Mouse (Mus musculus) midbrain, postnatal 0 days (tissue): ENCODE data around the gene Rbbp6. TPM values are rescaled to one million over a fixed set of nuclear protein-coding genes. Genes with fewer than 3 reads are reported as not detected.

Experiments used
- ATAC-seq: fragments of 200-750 bp; cut with Nextera tagmentation; 2 replicates; pipeline ENCODE4 v1.8.0; 2017; ENCODE audit warnings: moderate number of reproducible peaks, mild to moderate bottlenecking, moderate TSS enrichment, moderate library complexity; ENCODE audit not compliant: low FRiP score
- DNase-seq: peaks from one replicate; pipeline ENCODE4 v3.0.0-alpha.2; 2015; ENCODE audit warnings: low spot score
- H3K27ac ChIP-seq: fragments of 300-500 bp; sonication (generic); 2 replicates; pipeline ENCODE4 v1.5.1; 2014; ENCODE audit warnings: low read depth, mild to moderate bottlenecking, low read length, mixed read lengths
- H3K27me3 ChIP-seq: fragments of 300-500 bp; sonication (generic); 2 replicates; pipeline ENCODE4 v1.6.1; 2014; ENCODE audit warnings: low read length, control low read depth, mixed read lengths; ENCODE audit not compliant: insufficient read depth
- H3K36me3 ChIP-seq: fragments of 300-500 bp; sonication (generic); 2 replicates; pipeline ENCODE4 v1.6.1; 2014; ENCODE audit warnings: low read length, control low read depth, mixed read lengths; ENCODE audit not compliant: insufficient read depth
- H3K4me1 ChIP-seq: fragments of 300-500 bp; sonication (generic); 2 replicates; pipeline ENCODE4 v1.6.1; 2014; ENCODE audit warnings: mild to moderate bottlenecking, control low read depth, antibody characterized with exemption, low read length, mixed read lengths; ENCODE audit not compliant: insufficient read depth
- H3K4me2 ChIP-seq: fragments of 300-500 bp; sonication (generic); 2 replicates; pipeline ENCODE4 v1.6.1; 2014; ENCODE audit warnings: low read depth, mild to moderate bottlenecking, low read length, mixed read lengths; ENCODE audit not compliant: poor library complexity, severe bottlenecking
- H3K4me3 ChIP-seq: fragments of 300-500 bp; sonication (generic); 2 replicates; pipeline ENCODE4 v1.5.1; 2014; ENCODE audit warnings: low read depth, mild to moderate bottlenecking, low read length, moderate library complexity
- H3K9ac ChIP-seq: fragments of 300-500 bp; sonication (generic); replicated peaks from 2 replicates; pipeline ENCODE4 v1.6.1; 2014; ENCODE audit warnings: mild to moderate bottlenecking, low read length, moderate library complexity, mixed read lengths; ENCODE audit not compliant: poor library complexity, severe bottlenecking
- H3K9me3 ChIP-seq: fragments of 300-500 bp; sonication (generic); 2 replicates; pipeline ENCODE4 v1.6.1; 2016; ENCODE audit warnings: low read length, control low read depth
- CTCF ChIP-seq: IDR thresholded peaks from 2 replicates; pipeline ENCODE4 v1.5.1; 2016; ENCODE audit warnings: antibody characterized with exemption, mild to moderate bottlenecking
- WGBS: fragments of 180-500 bp; shearing (Covaris S2); extraction: QIAGEN DNeasy Blood & Tissue Kit; methylation state at CpG from one replicate; pipeline ENCODE4 v1.1.7; 2014; 5-methylcytosine and 5-hydroxymethylcytosine counted together
- polyA plus RNA-seq: library from polyadenylated mRNA; unstranded; fragments of >200 nt; fragmentation: Nextera tagmentation; extraction: Ambion mirVana; gene quantifications from 2 replicates; pipeline ENCODE4 v1.2.1, GENCODE M21; 2015
- total RNA-seq: library from RNA; depleted of rRNA; stranded (reverse); fragments of >200 nt; gene quantifications from 2 replicates; pipeline ENCODE4 v1.2.3, GENCODE M21; 2014

The Rbbp6 gene
- total and polyA plus RNA-seq, 2 experiments from 2014 or later: 22.9 to 33.7 TPM

- Histone ChIP-seq H3K36me3 (no peaks in the 10 kb centered on the region), H3K4me1 (no peaks in the 10 kb centered on the region), H3K27me3 (no peaks in the 10 kb centered on the region), H3K4me3 (no peak overlapping the region), H3K4me2 (no peak overlapping the region), H3K27ac (no peak overlapping the region), H3K9me3 (no peaks in the 10 kb centered on the region), H3K9ac (no peak overlapping the region)
- WGBS: 87% methylated on average over 3 of the region's 3 CpGs
- DNase-seq (no peak), ATAC-seq (no peak)
- TF ChIP-seq CTCF: no peak
Measured at GRCm38 (mm10) chr7:122949268-122949667, 16.2 kb upstream of the Rbbp6 start.

- TF ChIP-seq CTCF: no peak
- Histone ChIP-seq H3K4me3 (no peak overlapping the region), H3K27me3 (no peaks in the 10 kb centered on the region), H3K36me3 (no peaks in the 10 kb centered on the region), H3K9me3 (no peaks in the 10 kb centered on the region), H3K9ac (no peak overlapping the region), H3K4me2 (no peak overlapping the region), H3K4me1 (no peaks in the 10 kb centered on the region), H3K27ac (no peak overlapping the region)
- 89% methylated on average over 4 of the region's 4 CpGs for WGBS
- ATAC-seq (no peak), DNase-seq (no peak)
Measured at GRCm38 (mm10) chr7:122951464-122951863, 14.0 kb upstream of the Rbbp6 start.

GRCm38 (mm10) chr7:122952066-122952465 lies 13.4 kb upstream of the Rbbp6 start:
- ATAC-seq (no peak), DNase-seq (no peak)
- Histone ChIP-seq H3K4me2 (no peak overlapping the region), H3K27me3 (no peaks in the 10 kb centered on the region), H3K27ac (no peak overlapping the region), H3K9ac (no peak overlapping the region), H3K4me1 (no peaks in the 10 kb centered on the region), H3K4me3 (no peak overlapping the region), H3K9me3 (no peaks in the 10 kb centered on the region), H3K36me3 (no peaks in the 10 kb centered on the region)
- TF ChIP-seq CTCF: no peak
- WGBS: 79% methylated on average over 6 of the region's 6 CpGs

GRCm38 (mm10) chr7:122954451-122955225 lies 10.8 kb upstream of the Rbbp6 start:
- H3K4me3 ChIP-seq: no peak overlapping the region
- H3K9me3 ChIP-seq: no peaks in the 10 kb centered on the region
- ATAC-seq: no peak
- DNase-seq: no peak
- no peak overlapping the region for H3K27ac ChIP-seq
- 87% methylated on average over 11 of the region's 11 CpGs for WGBS
- H3K4me1 ChIP-seq: no peaks in the 10 kb centered on the region
- TF ChIP-seq CTCF: no peak
- H3K36me3 ChIP-seq: no peaks in the 10 kb centered on the region
- H3K9ac ChIP-seq: no peak overlapping the region
- H3K27me3 ChIP-seq: no peaks in the 10 kb centered on the region
- no peak overlapping the region for H3K4me2 ChIP-seq

- Histone ChIP-seq H3K27ac (no peak overlapping the region), H3K4me2 (no peak overlapping the region)
Measured at GRCm38 (mm10) chr7:122955226-122955955, 10.1 kb upstream of the Rbbp6 start.

GRCm38 (mm10) chr7:122968751-122969150 lies 3.3 kb downstream of the Rbbp6 start:
- Histone ChIP-seq H3K4me3 (peak overlapping the region; percentile 88), H3K9ac (0 out of 2 replicates have a peak overlapping the region, but pooled peaks have one; percentile 100), H3K27ac (peak overlapping the region; percentile 95; the same call in 1 of the 2 replicates), H3K4me2 (peak overlapping the region; percentile 49), H3K9me3 (no peaks in the 10 kb centered on the region), H3K36me3 (no peaks in the 10 kb centered on the region), H3K4me1 (no peaks in the 10 kb centered on the region), H3K27me3 (no peaks in the 10 kb centered on the region)
- DNase-seq (peak; percentile 22), ATAC-seq (no peak)
- 44% methylated on average over 4 of the region's 4 CpGs for WGBS
- TF ChIP-seq CTCF: peak; percentile 48

More at GRCm38 (mm10) chr7:122955226-122955955, 10.1 kb upstream of the Rbbp6 start:
- 76% methylated on average over 8 of the region's 8 CpGs for WGBS
- TF ChIP-seq CTCF: no peak
- no peaks in the 10 kb centered on the region for H3K27me3 ChIP-seq
- no peak overlapping the region for H3K9ac ChIP-seq
- DNase-seq: peak; percentile 46
- ATAC-seq: peak; percentile 60
- no peaks in the 10 kb centered on the region for H3K36me3 ChIP-seq
- H3K4me3 ChIP-seq: no peak overlapping the region
- H3K9me3 ChIP-seq: no peaks in the 10 kb centered on the region
- no peaks in the 10 kb centered on the region for H3K4me1 ChIP-seq
